ENCODE assay signal across 14 mouse cellular contexts in genomic region chr19:10057486-10058351, GRCm38 (mm10). TPM values are rescaled to one million over a fixed set of nuclear protein-coding genes. Genes with fewer than 3 reads are reported as not detected.
A peak's percentile ranks its signal among the peaks of the same experiment; 100 is the strongest.
DNase-seq lines count a peak whose midpoint lies in the region; ATAC-seq and TF ChIP-seq lines count a peak whose summit lies in the region.
"Had no signal": no experiment of that assay in that cellular context is flagged by ENCODE, and none has a peak within 500 bp of the region (broad histone marks: within the 10 kb centered on the region; RNA-seq: fewer than 3 reads in every experiment).

No protein-coding gene starts in this region.

- peaks cover 5% of the 10 kb centered on the region for H3K4me1 ChIP-seq in intestine, embryonic 14.5 days (replicated peaks; ENCODE audit: control insufficient read depth, insufficient read depth, low read length)
- H3K4me1 ChIP-seq in intestine, postnatal 0 days (replicated peaks; ENCODE audit: control insufficient read depth, insufficient read depth, low read length): peaks cover 8% of the 10 kb centered on the region
- H3K4me1 ChIP-seq in limb, embryonic 14.5 days (ENCODE audit: control insufficient read depth, insufficient read depth, low read length): peaks cover 10% of the 10 kb centered on the region

- H3K36me3 ChIP-seq in intestine, embryonic 14.5 days (ENCODE audit: control insufficient read depth, insufficient read depth, low read length): peaks cover 47% of the 10 kb centered on the region
- H3K36me3 ChIP-seq in intestine, postnatal 0 days (ENCODE audit: control insufficient read depth, insufficient read depth): peaks cover 38% of the 10 kb centered on the region; the same call in 1 of the 2 replicates
- peaks cover 31% of the 10 kb centered on the region for H3K36me3 ChIP-seq in limb, embryonic 14.5 days (ENCODE audit: control insufficient read depth, insufficient read depth, low read length)

- 57% methylated on average over 11 of the region's 11 CpGs for WGBS in intestine, embryonic 14.5 days
- 24% methylated on average over 11 of the region's 11 CpGs for whole genome bisulfite sequencing in intestine, postnatal 0 days
- 60% methylated on average over 11 of the region's 11 CpGs for WGBS in limb, embryonic 14.5 days

- H3K4me3 ChIP-seq in intestine, embryonic 14.5 days (ENCODE audit: low read depth, low read length): no peak overlapping the region
- H3K4me3 ChIP-seq in intestine, postnatal 0 days (ENCODE audit: low read depth, low read length): no peak overlapping the region
- H3K4me3 ChIP-seq in limb, embryonic 14.5 days (replicated peaks; ENCODE audit: low read length): no peak overlapping the region
- H3K4me3 ChIP-seq: limb, embryonic 12.5 days; neural tube, embryonic 13.5 days had no signal

- no peak for TF ChIP-seq POLR2A in limb, embryonic 14.5 days (IDR thresholded peaks at IDR 0.05; ENCODE audit: borderline replicate concordance, extremely low read depth, insufficient read depth, insufficient read length)

- DNase-seq in intestine, embryonic 14.5 days (ENCODE audit: low spot score): no peak
- no peak for DNase-seq in limb, embryonic 14.5 days (ENCODE audit: low spot score)
- DNase-seq in lung, postnatal 10 days: peak; percentile 49
- DNase-seq in cerebellum, postnatal 36 days: no peak
- DNase-seq in adipocyte (ENCODE audit: low spot score): no peak
- no peak for DNase-seq in heart, adult 9 months (ENCODE audit: low spot score in 2 of 2)
- DNase-seq: adrenal gland, adult 8-10 months; cerebellum, adult 18-20 months; thymus, postnatal 36 days had no signal

- no peak overlapping the region for H3K9ac ChIP-seq in intestine, embryonic 14.5 days (ENCODE audit: low read length)
- H3K9ac ChIP-seq in intestine, postnatal 0 days (ENCODE audit: low read depth, low read length): no peak overlapping the region
- no peak overlapping the region for H3K9ac ChIP-seq in limb, embryonic 14.5 days (ENCODE audit: low read depth, low read length, severe bottlenecking)
- H3K9ac ChIP-seq: limb, embryonic 12.5 days; neural tube, embryonic 13.5 days had no signal

- no peaks in the 10 kb centered on the region for H3K9me3 ChIP-seq in intestine, embryonic 14.5 days (ENCODE audit: control insufficient read depth, low read length)
- no peaks in the 10 kb centered on the region for H3K9me3 ChIP-seq in intestine, postnatal 0 days (ENCODE audit: control insufficient read depth)
- H3K9me3 ChIP-seq in limb, embryonic 14.5 days (ENCODE audit: control insufficient read depth, low read length): no peaks in the 10 kb centered on the region
- H3K9me3 ChIP-seq: G1E; limb, embryonic 12.5 days; neural tube, embryonic 13.5 days had no signal

- TF ChIP-seq CTCF in intestine, postnatal 0 days (IDR thresholded peaks at IDR 0.05; ENCODE audit: low read depth): no peak

- H3K4me2 ChIP-seq in intestine, embryonic 14.5 days (ENCODE audit: low read length): no peak overlapping the region
- peak overlapping the region; percentile 40; the same call in 1 of the 2 replicates for H3K4me2 ChIP-seq in intestine, postnatal 0 days (replicated peaks; ENCODE audit: low read depth)
- H3K4me2 ChIP-seq in limb, embryonic 14.5 days (replicated peaks; ENCODE audit: low read depth, low read length, severe bottlenecking): no peak overlapping the region
- H3K4me2 ChIP-seq: heart, embryonic 11.5 days; limb, embryonic 12.5 days; neural tube, embryonic 13.5 days had no signal

- H3K27me3 ChIP-seq in intestine, embryonic 14.5 days (replicated peaks; ENCODE audit: control insufficient read depth, insufficient read depth, low read length): no peaks in the 10 kb centered on the region
- H3K27me3 ChIP-seq in intestine, postnatal 0 days (replicated peaks; ENCODE audit: control insufficient read depth, insufficient read depth, low read length): no peaks in the 10 kb centered on the region
- no peaks in the 10 kb centered on the region for H3K27me3 ChIP-seq in limb, embryonic 14.5 days (ENCODE audit: control insufficient read depth, insufficient read depth, low read length)
- H3K27me3 ChIP-seq: limb, embryonic 12.5 days; neural tube, embryonic 13.5 days had no signal

- H3K27ac ChIP-seq in intestine, embryonic 14.5 days (ENCODE audit: low read depth): no peak overlapping the region
- peak overlapping the region; percentile 28 for H3K27ac ChIP-seq in intestine, postnatal 0 days (ENCODE audit: low read depth, low read length)
- no peak overlapping the region for H3K27ac ChIP-seq in limb, embryonic 14.5 days (replicated peaks; ENCODE audit: low read depth, low read length)
- H3K27ac ChIP-seq: limb, embryonic 12.5 days; neural tube, embryonic 13.5 days had no signal

- ATAC-seq in intestine, embryonic 14.5 days (replicated peaks; ENCODE audit: low FRiP score, low TSS enrichment, low read depth): peak; percentile 22; the same call in 1 of the 2 replicates
- ATAC-seq in intestine, postnatal 0 days: peak; percentile 50
- ATAC-seq in limb, embryonic 14.5 days (ENCODE audit: low FRiP score, low read depth): 0 out of 2 replicates have a peak, but pooled peaks have one; percentile 10

RNA-seq across cellular contexts. Expression of gene Fads3, which starts 16.4 kb away (rescaled TPM):
- polyA plus RNA-seq in intestine, embryonic 14.5 days (2014; fragmentation: Nextera tagmentation; extraction: Ambion mirVana): 8.4 and 11.5 TPM in 2 replicates
- 4.7 and 4.8 TPM in 2 replicates for polyA plus RNA-seq in intestine, postnatal 0 days (2015; fragmentation: Nextera tagmentation; extraction: Ambion mirVana)
- polyA plus RNA-seq in limb, embryonic 14.5 days (2012; rRNA removed): 40.8 and 57.7 TPM in 2 replicates
- polyA plus RNA-seq in limb, embryonic 14.5 days (2014; fragmentation: Nextera tagmentation; extraction: Ambion mirVana): 10.6 and 11.5 TPM in 2 replicates

RNA-seq across cellular contexts. Expression of gene Fads2, which starts 43.8 kb away (rescaled TPM):
- 64.2 and 71.4 TPM in 2 replicates for polyA plus RNA-seq in intestine, embryonic 14.5 days (2014; fragmentation: Nextera tagmentation; extraction: Ambion mirVana)
- 46.8 and 54.2 TPM in 2 replicates for polyA plus RNA-seq in intestine, postnatal 0 days (2015; fragmentation: Nextera tagmentation; extraction: Ambion mirVana)
- 80.3 and 99.0 TPM in 2 replicates for polyA plus RNA-seq in limb, embryonic 14.5 days (2012; rRNA removed)
- 26.4 and 30.9 TPM in 2 replicates for polyA plus RNA-seq in limb, embryonic 14.5 days (2014; fragmentation: Nextera tagmentation; extraction: Ambion mirVana)

RNA-seq across cellular contexts. Expression of gene Rab3il1, which starts 56.2 kb away (rescaled TPM):
- 30.0 and 32.7 TPM in 2 replicates for polyA plus RNA-seq in intestine, embryonic 14.5 days (2014; fragmentation: Nextera tagmentation; extraction: Ambion mirVana)
- polyA plus RNA-seq in intestine, postnatal 0 days (2015; fragmentation: Nextera tagmentation; extraction: Ambion mirVana): 63.6 and 65.8 TPM in 2 replicates
- 36.1 and 42.8 TPM in 2 replicates for polyA plus RNA-seq in limb, embryonic 14.5 days (2012; rRNA removed)
- 43.9 and 49.6 TPM in 2 replicates for polyA plus RNA-seq in limb, embryonic 14.5 days (2014; fragmentation: Nextera tagmentation; extraction: Ambion mirVana)

RNA-seq across cellular contexts. Expression of gene Best1, which starts 56.3 kb away (rescaled TPM):
- polyA plus RNA-seq in intestine, embryonic 14.5 days (2014; fragmentation: Nextera tagmentation; extraction: Ambion mirVana): 0.55 and 0.64 TPM in 2 replicates
- 0.61 and 0.89 TPM in 2 replicates for polyA plus RNA-seq in intestine, postnatal 0 days (2015; fragmentation: Nextera tagmentation; extraction: Ambion mirVana)
- polyA plus RNA-seq in limb, embryonic 14.5 days (2012; rRNA removed): 1.5 and 1.7 TPM in 2 replicates
- polyA plus RNA-seq in limb, embryonic 14.5 days (2014; fragmentation: Nextera tagmentation; extraction: Ambion mirVana): 1.5 and 1.9 TPM in 2 replicates
